Mouse (Mus musculus) ZHBTc4 (cell line): ENCODE measurements around the gene Bbc3.

Experiments
- DNase-seq: peaks from one replicate; pipeline ENCODE4 v3.0.0-alpha.2; 2011; ENCODE audit warnings: low read depth, low spot score

Gene Bbc3

DNA sequence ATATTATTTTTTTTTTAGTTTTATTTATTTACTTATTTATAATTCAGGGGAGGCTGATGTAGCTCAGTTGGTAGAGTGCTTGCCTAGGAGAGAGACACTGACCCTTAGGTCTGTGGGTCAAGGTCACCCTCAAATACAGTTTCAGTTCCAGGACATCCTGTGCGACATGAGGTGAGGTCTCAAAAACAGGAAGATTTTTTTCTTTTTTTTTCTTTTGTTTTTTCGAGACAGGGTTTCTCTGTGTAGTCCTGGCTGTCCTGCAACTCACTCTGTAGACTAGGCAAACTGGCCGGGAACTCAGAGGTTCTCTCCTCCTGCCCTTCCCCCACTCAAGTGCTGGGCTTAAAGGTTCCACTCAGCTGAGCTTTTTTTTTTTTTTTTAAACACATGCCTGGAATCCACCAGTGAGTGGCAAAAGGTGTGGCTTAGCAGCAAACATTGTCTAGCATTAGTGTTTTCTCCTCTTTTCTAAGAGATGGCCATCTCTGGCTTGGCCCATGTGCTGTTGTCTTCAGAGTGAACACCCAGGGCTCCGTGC is 7.1 kb downstream of the Bbc3 start:
- DNase-seq, result no peak

GRCm38 (mm10) chr7:16317094-16317493 is 8.9 kb downstream of the Bbc3 start:
- DNase-seq, result no peak

DNA sequence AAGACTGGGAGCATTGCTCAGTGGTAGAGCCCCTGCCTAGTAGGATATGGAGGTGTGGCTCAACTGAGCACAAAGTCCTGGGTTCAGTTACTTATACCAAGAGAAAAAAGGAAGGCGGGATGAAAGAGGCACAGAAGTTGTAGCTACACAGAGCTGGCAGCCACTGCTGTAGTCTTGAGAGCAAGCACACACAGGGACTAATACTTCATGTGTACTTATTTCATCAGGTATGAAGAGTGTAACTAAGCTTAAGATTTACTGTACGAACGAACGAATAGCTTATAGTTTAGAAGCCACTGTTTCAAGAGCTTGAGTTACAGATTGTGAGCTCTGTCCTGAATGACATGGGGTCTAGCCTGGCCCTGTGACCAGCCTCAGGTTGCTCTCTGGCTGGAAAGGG is 11.0 kb downstream of the Bbc3 start:
- no peak for DNase-seq

DNA sequence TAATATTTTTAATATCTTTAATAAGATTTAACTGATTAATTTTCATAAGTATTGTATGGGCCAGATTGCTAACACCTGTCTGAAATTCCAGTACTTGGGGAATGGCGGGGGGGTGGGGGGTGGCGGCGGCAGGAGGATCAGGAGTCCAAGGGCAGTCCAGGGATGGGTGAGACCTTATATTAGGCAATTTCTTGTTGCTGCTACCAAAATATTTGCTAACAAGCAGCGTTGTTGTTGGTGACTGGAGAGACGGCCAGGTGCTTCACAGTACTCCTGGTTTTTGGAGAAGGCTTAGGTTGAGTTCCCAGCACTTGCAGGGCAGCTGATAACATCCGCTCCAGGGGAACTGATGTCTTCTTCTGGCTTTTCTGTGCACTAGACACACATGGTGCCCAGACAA is 12.3 kb downstream of the Bbc3 start:
- DNase-seq, result no peak

- no peak for DNase-seq
These were observed 16.5 kb downstream of the Bbc3 start for GRCm38 (mm10) chr7:16324661-16325060.

GRCm38 (mm10) chr7:16325920-16326606 is 17.9 kb downstream of the Bbc3 start:
- peak; percentile 89 for DNase-seq

- DNase-seq, result peak; percentile 46
These were observed 18.4 kb downstream of the Bbc3 start for GRCm38 (mm10) chr7:16326607-16326971.

GRCm38 (mm10) chr7:16329146-16329545 is 21.0 kb downstream of the Bbc3 start:
- DNase-seq, result no peak

DNA sequence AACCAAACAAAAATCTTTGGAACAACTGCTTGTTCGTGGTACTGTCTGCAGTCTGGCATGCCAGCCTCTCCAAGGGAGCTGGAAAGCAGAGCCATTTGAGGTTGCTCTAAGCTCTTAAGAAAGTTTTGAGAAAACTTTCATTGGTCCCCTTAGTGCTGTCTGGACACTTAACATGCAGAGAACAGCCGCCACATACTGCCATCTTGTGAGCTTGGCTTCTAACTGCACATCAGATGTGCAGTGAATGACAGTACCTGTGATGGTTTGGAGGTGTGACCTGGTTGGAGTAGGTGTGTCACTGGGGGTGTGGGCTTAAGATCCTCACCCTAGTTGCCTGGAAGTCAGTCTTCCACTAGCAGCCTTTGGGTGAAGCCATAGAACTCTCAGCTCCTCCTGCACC is 29.5 kb downstream of the Bbc3 start:
- peak; percentile 70 for DNase-seq

- no peak for DNase-seq
These were observed 36.4 kb downstream of the Bbc3 start for GRCm38 (mm10) chr7:16344598-16344997.

DNA sequence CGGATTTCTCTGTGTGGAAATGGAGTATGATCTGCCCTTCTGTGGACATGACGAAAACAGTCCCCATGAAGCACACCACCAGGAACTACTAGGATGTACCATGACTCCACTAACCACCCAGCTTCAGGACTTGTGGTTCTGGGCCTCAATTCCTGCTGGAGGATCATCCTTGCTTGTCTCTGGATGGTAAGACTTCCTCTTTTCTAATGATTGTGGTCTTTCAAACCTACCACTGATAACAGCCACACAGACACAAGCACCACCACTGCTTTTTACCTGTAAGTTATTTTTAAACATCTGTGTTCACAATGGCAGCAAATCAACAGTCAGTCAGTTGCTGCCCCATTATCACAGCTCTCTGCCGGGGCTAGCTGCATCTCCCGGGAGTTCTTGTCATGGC is 37.1 kb downstream of the Bbc3 start:
- no peak for DNase-seq

- no peak for DNase-seq
These were observed 41.8 kb downstream of the Bbc3 start for GRCm38 (mm10) chr7:16349999-16350398.

- no peak for DNase-seq
These were observed 47.8 kb downstream of the Bbc3 start for GRCm38 (mm10) chr7:16355854-16356594.

GRCm38 (mm10) chr7:16357602-16358001 is 49.4 kb downstream of the Bbc3 start:
- DNase-seq, result no peak

- peak; percentile 6 for DNase-seq
These were observed 56.1 kb downstream of the Bbc3 start for GRCm38 (mm10) chr7:16364319-16364718.

DNA sequence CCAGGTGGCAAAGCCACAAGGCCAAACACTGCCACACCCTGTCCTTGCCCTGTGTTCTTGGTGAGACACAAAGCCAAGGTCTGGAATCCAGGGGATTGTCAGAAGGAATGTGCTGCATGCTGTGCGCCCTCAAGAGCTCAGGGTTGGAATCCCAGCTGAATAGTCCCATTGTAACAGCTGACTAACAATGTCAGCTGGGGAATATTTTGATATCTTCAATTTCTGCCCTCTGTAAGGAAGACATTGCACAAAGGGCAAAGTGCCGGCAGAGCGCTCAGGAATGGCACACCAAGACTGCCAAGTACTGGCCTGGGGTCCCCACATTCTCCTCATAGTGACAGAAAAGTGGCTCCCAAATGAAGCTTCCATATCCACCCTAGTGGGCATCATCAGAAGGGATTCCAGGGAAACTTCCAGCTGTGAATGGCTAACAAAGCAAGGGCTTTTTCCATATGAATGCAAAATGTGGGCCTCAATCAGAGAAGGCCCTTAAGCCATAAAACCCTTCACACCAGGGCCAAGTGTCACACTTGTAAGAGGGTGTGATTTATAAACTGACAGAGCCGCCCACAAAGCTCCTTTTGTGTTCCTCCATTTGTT is 56.8 kb downstream of the Bbc3 start:
- peak; percentile 96 for DNase-seq

DNA sequence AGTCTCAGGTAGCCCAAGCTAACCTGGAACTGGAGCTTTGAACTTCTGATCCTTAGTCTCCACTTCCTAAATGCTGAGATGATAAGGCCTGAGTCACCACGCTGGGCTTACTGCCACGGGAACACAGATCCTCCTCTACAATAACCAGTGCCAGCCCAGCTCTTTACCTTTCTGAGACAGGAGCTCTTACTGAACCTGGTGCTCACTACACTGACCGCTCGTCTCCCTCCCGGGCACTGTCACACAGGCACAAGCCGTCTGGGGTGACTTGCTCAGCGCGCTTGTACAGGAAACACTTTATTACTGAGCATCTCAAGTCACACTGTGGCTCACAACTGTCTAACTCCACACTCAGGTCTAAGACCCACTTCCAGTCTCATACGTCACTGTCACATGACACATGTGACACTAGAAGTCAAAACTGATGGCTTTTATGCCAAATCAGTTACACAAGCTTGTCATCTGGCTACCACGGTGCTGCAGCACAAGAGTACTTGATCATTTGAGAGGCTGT is 58.0 kb downstream of the Bbc3 start:
- DNase-seq, result no peak

DNA sequence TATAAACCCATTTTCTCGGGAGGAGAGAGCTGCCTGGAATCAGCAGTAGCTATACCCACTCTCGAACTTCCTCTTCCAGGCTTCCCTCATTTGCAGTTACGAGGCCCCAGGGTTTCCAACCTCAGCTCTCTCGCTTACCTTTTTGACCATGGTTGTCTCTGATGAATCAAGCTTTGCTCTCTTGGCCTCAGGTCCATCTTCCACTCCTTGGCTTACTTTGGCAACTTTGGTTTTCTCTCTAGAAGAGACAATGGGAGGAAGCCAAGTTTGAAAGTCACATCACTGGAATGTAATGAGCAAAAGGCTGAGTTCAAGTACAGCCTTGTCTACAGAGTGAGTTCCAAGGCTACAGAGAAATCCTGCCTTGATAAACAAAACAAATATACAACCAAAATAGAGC is 58.5 kb downstream of the Bbc3 start:
- DNase-seq, result no peak
